Mouse (Mus musculus) intestine, postnatal 0 days (tissue): ENCODE measurements around the gene Ppa1. TPM values are rescaled to one million over a fixed set of nuclear protein-coding genes. Genes with fewer than 3 reads are reported as not detected.

Source experiments
- ATAC-seq: fragments of 200-750 bp; cut with Nextera tagmentation; 2 replicates; pipeline ENCODE4 v1.8.0; 2017; ENCODE audit warnings: mild to moderate bottlenecking, moderate TSS enrichment, moderate library complexity
- H3K27ac ChIP-seq: fragments of 300-500 bp; sonication (generic); 2 replicates; pipeline ENCODE4 v1.5.1; 2014; ENCODE audit warnings: mild to moderate bottlenecking, low read depth, low read length, moderate library complexity
- H3K27me3 ChIP-seq: fragments of 300-500 bp; sonication (generic); replicated peaks from 2 replicates; pipeline ENCODE4 v1.6.1; 2014; ENCODE audit warnings: low read length, mixed read lengths; ENCODE audit not compliant: control insufficient read depth, insufficient read depth
- H3K36me3 ChIP-seq: fragments of 300-500 bp; sonication (generic); 2 replicates; pipeline ENCODE4 v1.6.1; 2014; ENCODE audit warnings: mild to moderate bottlenecking, moderate library complexity; ENCODE audit not compliant: control insufficient read depth, insufficient read depth
- H3K4me1 ChIP-seq: fragments of 300-500 bp; sonication (generic); replicated peaks from 2 replicates; pipeline ENCODE4 v1.6.1; 2014; ENCODE audit warnings: antibody characterized with exemption, low read length, mixed read lengths; ENCODE audit not compliant: control insufficient read depth, insufficient read depth
- H3K4me2 ChIP-seq: fragments of 300-500 bp; sonication (generic); replicated peaks from 2 replicates; pipeline ENCODE4 v1.6.1; 2014; ENCODE audit warnings: low read depth, mild to moderate bottlenecking, moderate library complexity
- H3K4me3 ChIP-seq: fragments of 300-500 bp; sonication (generic); 2 replicates; pipeline ENCODE4 v1.5.1; 2014; ENCODE audit warnings: low read depth, low read length
- H3K9ac ChIP-seq: fragments of 300-500 bp; sonication (generic); 2 replicates; pipeline ENCODE4 v1.6.1; 2014; ENCODE audit warnings: mild to moderate bottlenecking, low read depth, low read length
- H3K9me3 ChIP-seq: fragments of 300-500 bp; sonication (generic); 2 replicates; pipeline ENCODE4 v1.6.1; 2016; ENCODE audit warnings: mixed run types; ENCODE audit not compliant: control insufficient read depth
- CTCF ChIP-seq: sonication (generic); IDR thresholded peaks from 2 replicates; pipeline ENCODE4 v1.5.1; 2016; ENCODE audit warnings: low read depth, mild to moderate bottlenecking, control low read depth, antibody characterized with exemption, moderate library complexity
- WGBS: fragments of 180-500 bp; shearing (Covaris S2); extraction: QIAGEN DNeasy Blood & Tissue Kit; methylation state at CpG from one replicate; pipeline ENCODE4 v1.1.7; 2014; 5-methylcytosine and 5-hydroxymethylcytosine counted together
- polyA plus RNA-seq: library from polyadenylated mRNA; unstranded; fragments of >200 nt; fragmentation: Nextera tagmentation; extraction: Ambion mirVana; gene quantifications from 2 replicates; pipeline ENCODE4 v1.2.1, GENCODE M21; 2015

Ppa1 gene
- polyA plus RNA-seq, 1 experiment from 2014 or later, result 204 TPM

DNA sequence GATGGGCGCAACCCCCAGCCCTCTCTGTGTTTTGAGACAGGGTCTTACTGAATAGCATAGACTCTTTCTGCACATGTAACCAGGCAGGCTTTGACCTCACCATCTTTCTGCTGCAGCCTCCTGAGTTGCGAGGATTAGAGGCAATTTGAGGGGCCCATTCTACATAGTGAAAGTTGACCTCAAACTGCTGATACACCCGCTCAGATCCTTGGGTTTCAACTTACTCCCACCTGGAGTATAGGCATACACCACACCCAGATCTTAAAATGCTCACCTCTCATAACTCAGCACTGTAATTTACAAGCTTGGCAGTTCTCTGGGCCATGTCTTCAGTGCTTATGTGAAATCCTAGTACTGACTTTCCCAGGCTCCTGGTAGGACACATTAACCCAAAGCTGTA is 6.8 kb downstream of the Ppa1 start:
- Histone ChIP-seq H3K27ac (no peak overlapping the region), H3K4me3 (no peak overlapping the region), H3K4me1 (0 out of 2 replicates have a peak, but pooled peaks cover 3% of the 10 kb centered on the region), H3K9me3 (no peaks in the 10 kb centered on the region), H3K4me2 (no peak overlapping the region), H3K9ac (no peak overlapping the region), H3K27me3 (no peaks in the 10 kb centered on the region), H3K36me3 (peaks cover 15% of the 10 kb centered on the region)
- TF ChIP-seq CTCF, result no peak
- no peak for ATAC-seq
- WGBS, result 71% methylated on average over 3 of the region's 3 CpGs

DNA sequence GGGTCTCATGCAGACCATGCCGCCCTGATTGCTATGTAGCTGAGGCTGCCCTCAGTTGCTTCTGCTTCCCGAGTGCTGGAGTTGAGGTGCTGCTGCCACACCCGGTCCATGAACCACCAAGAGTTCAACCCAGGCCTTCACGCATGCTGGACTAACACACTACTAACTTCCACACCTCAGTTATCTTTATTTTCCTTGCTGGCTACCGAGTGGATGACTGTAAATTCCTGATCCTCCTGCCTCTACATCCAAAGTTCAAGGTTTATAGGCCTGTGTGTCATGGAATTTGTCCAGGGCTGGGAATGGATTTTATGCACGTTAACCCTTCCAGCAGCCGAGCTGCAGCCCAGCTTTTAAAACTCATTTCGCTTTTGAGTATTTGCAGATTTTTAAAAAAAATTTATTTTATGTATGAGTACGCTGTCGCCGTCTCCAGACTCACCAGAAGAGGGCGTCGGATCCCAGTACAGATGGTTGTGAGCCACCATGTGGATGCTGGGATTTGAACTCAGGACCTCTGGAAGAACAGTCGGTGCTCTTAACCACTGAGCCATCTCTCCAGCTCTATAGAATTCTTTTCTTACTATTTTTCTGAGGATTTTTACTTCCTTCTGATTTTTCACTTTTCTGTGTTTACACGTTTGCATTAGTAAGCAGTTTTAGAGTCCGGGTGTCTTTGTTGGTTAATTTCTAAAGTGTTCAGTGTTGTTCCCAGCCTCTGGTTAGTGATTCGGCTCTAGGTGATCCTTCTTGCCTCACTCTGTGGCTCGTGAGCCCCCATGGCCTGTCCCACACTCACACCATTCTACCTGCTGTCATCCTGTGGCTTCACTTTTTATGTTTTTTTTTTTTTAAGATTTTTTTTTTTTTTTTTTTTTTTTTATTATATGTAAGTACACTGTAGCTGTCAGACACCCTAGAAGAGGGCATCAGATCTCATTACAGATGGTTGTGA is 8.9 kb downstream of the Ppa1 start:
- peak; percentile 90 for ATAC-seq

DNA sequence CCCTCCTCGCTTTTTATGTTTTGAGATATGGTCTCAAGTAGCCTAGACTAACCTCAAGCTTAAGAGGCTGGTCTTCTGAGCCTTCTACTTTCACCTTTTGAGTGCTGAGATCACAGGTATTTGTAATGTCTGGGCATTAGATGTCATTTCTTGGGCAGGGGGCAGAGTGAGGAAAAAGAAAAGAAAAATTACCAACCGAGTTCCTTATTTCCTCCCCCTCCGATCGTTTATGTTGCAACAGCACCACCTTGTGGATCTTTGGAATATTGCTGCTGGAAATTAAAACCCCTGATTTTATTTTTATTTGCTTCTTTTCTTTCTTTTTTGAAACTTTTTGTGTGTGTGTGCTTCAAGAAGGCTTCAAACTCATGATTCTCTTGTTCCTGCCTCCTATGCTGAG is 9.6 kb downstream of the Ppa1 start:
- no peak for ATAC-seq
- H3K36me3 ChIP-seq, result peaks cover 35% of the 10 kb centered on the region
- no peak overlapping the region for H3K4me3 ChIP-seq
- 23% methylated on average over 4 of the region's 4 CpGs for WGBS
- no peaks in the 10 kb centered on the region for H3K9me3 ChIP-seq
- peak; percentile 85 for TF ChIP-seq CTCF
- no peak overlapping the region; the same call in 1 of the 2 replicates for H3K4me2 ChIP-seq
- H3K9ac ChIP-seq, result no peak overlapping the region
- H3K4me1 ChIP-seq, result 0 out of 2 replicates have a peak, but pooled peaks cover 3% of the 10 kb centered on the region
- H3K27ac ChIP-seq, result no peak overlapping the region
- H3K27me3 ChIP-seq, result no peaks in the 10 kb centered on the region

More for the DNA sequence above, 8.9 kb downstream of the Ppa1 start:
- peak overlapping the region; percentile 30 for H3K4me2 ChIP-seq
- no peaks in the 10 kb centered on the region for H3K9me3 ChIP-seq
- H3K4me1 ChIP-seq, result 0 out of 2 replicates have a peak, but pooled peaks cover 3% of the 10 kb centered on the region
- H3K27ac ChIP-seq, result peak overlapping the region; percentile 75
- 59% methylated on average over 18 of the region's 18 CpGs for WGBS
- H3K36me3 ChIP-seq, result peaks cover 33% of the 10 kb centered on the region
- no peaks in the 10 kb centered on the region for H3K27me3 ChIP-seq
- H3K4me3 ChIP-seq, result no peak overlapping the region
- no peak overlapping the region for H3K9ac ChIP-seq
- TF ChIP-seq CTCF, result peak; percentile 23; the same call in 1 of the 2 replicates

DNA sequence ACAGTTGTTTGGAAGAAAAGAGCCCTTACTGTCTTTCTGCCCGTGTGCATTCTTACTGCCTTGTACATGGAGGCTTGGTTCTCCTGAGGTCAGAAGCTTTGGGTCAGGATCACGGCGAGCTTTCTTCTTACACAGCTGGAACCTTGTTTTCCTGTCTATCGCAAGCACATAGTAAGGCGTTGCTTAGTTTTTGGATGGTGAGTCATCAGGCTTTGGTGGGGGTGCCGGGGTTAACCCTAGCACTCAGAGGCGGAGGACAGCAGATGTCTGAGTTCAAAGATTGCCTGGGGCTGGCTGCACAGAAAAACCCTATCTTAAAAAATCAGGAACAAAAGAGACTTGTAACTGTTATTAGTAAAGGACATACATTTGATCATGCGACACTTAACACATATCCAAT is 13.5 kb downstream of the Ppa1 start:
- Histone ChIP-seq H3K4me3 (no peak overlapping the region), H3K27me3 (no peaks in the 10 kb centered on the region), H3K4me1 (no peaks in the 10 kb centered on the region), H3K9ac (no peak overlapping the region), H3K4me2 (no peak overlapping the region), H3K27ac (no peak overlapping the region), H3K9me3 (no peaks in the 10 kb centered on the region), H3K36me3 (peaks cover 57% of the 10 kb centered on the region)
- no peak for TF ChIP-seq CTCF
- WGBS, result 78% methylated on average over 8 of the region's 8 CpGs
- no peak for ATAC-seq

DNA sequence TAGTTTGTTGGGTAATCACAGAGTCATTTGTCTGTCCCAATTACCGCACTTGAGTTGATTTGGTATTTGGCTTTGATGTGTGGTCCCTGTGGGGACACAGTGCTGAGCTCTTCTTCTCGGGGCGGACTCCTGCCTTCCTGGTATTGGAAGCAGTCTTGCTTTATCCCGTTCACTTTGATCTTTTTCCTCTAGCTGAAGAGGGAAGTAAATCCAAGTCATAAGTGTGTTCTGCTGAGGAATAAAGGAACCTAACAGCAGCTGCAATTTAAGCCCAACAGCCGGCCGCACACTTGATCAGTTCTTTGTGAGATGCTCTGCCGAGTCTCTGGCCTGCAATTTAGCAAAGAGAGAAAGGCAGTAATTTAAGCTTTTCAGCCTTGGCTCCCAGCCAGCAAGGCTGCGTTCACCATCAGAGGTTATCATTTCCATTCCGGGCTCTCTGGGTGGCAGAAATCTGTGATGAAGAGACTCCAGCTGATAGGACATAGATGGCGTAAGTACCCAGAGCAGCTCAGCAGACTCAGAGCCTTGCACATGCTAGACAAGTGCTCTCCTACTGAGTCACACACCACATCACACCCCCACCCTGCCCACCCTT is 14.1 kb downstream of the Ppa1 start:
- Histone ChIP-seq H3K4me2 (no peak overlapping the region), H3K4me1 (no peaks in the 10 kb centered on the region), H3K36me3 (peaks cover 62% of the 10 kb centered on the region), H3K27ac (no peak overlapping the region), H3K27me3 (no peaks in the 10 kb centered on the region), H3K9me3 (no peaks in the 10 kb centered on the region), H3K9ac (no peak overlapping the region), H3K4me3 (no peak overlapping the region)
- TF ChIP-seq CTCF, result no peak
- 63% methylated on average over 10 of the region's 10 CpGs for WGBS
- ATAC-seq, result no peak

DNA sequence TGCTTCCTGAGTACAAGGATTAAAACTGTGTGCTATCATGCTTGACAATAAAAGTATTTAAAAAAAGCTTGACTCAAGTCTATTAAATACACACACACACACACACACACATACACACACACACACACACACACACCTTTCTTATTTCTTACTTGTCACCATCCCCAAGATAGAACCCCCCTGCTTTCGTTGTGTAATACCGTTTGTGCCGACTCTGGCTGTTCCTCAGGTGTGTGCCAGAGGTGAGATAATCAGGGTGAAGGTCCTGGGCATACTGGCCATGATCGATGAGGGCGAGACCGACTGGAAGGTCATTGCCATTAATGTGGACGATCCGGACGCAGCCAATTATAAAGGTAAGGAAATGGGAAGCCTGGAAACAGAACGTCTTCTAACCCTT is 16.8 kb downstream of the Ppa1 start:
- Histone ChIP-seq H3K4me2 (no peak overlapping the region), H3K9me3 (no peaks in the 10 kb centered on the region), H3K4me3 (no peak overlapping the region), H3K27ac (no peak overlapping the region), H3K9ac (no peak overlapping the region), H3K36me3 (peaks cover 76% of the 10 kb centered on the region), H3K27me3 (no peaks in the 10 kb centered on the region), H3K4me1 (no peaks in the 10 kb centered on the region)
- no peak for TF ChIP-seq CTCF
- WGBS, result 78% methylated on average over 10 of the region's 10 CpGs
- ATAC-seq, result peak; percentile 38; the same call in 1 of the 2 replicates
